Mouse (Mus musculus): ENCODE results near the gene Csnk1d. TPM values are rescaled to one million over a fixed set of nuclear protein-coding genes. Genes with fewer than 3 reads are reported as not detected.
A peak's percentile ranks its signal among the peaks of the same experiment; 100 is the strongest.

The Csnk1d gene
- polyA plus RNA-seq, 1 experiment from 2014 or later, result 84.6 TPM

- no peak overlapping the region for H3K4me2 ChIP-seq (ENCODE audit: low read depth)
- H3K27me3 ChIP-seq (ENCODE audit: control insufficient read depth, insufficient read depth, low read length), result no peaks in the 10 kb centered on the region
- ATAC-seq (ENCODE audit: insufficient read depth, low FRiP score, low TSS enrichment) (no peak), DNase-seq (ENCODE audit: low spot score) (no peak)
- H3K4me3 ChIP-seq (ENCODE audit: low read depth, low read length), result no peak overlapping the region
- peaks cover 18% of the 10 kb centered on the region for H3K4me1 ChIP-seq (ENCODE audit: control insufficient read depth, insufficient read depth, low read length)
- no peaks in the 10 kb centered on the region for H3K36me3 ChIP-seq (ENCODE audit: control insufficient read depth, insufficient read depth, low read length)
- WGBS, result 95% methylated on average over 3 of the region's 3 CpGs
- H3K9ac ChIP-seq (ENCODE audit: low read length), result no peak overlapping the region
- no peaks in the 10 kb centered on the region for H3K9me3 ChIP-seq (ENCODE audit: control insufficient read depth, low read length)
- H3K27ac ChIP-seq (ENCODE audit: low read depth, low read length), result no peak overlapping the region
These were observed 1.9 kb upstream of the Csnk1d start for GRCm38 (mm10) chr11:120993080-120993479.

GRCm38 (mm10) chr11:120991791-120992190 is 661 bp upstream of the Csnk1d start:
- Histone ChIP-seq H3K27me3 (ENCODE audit: control insufficient read depth, insufficient read depth, low read length) (no peaks in the 10 kb centered on the region), H3K27ac (ENCODE audit: low read depth, low read length) (0 out of 2 replicates have a peak overlapping the region, but pooled peaks have one; percentile 44), H3K4me3 (ENCODE audit: low read depth, low read length) (peak overlapping the region; percentile 71), H3K9me3 (ENCODE audit: control insufficient read depth, low read length) (no peaks in the 10 kb centered on the region), H3K9ac (ENCODE audit: low read length) (peak overlapping the region; percentile 50), H3K4me2 (ENCODE audit: low read depth) (peak overlapping the region; percentile 47), H3K36me3 (ENCODE audit: control insufficient read depth, insufficient read depth, low read length) (no peaks in the 10 kb centered on the region), H3K4me1 (ENCODE audit: control insufficient read depth, insufficient read depth, low read length) (peaks cover 18% of the 10 kb centered on the region)
- no peak for DNase-seq (ENCODE audit: low spot score)
- no peak for ATAC-seq (ENCODE audit: insufficient read depth, low FRiP score, low TSS enrichment)
- WGBS, result 86% methylated on average over 3 of the region's 3 CpGs

- ATAC-seq (ENCODE audit: insufficient read depth, low FRiP score, low TSS enrichment) (0 out of 2 replicates have a peak, but pooled peaks have one; percentile 21), DNase-seq (ENCODE audit: low spot score) (peak; percentile 60)
- H3K36me3 ChIP-seq (ENCODE audit: control insufficient read depth, insufficient read depth, low read length), result peaks cover 2% of the 10 kb centered on the region; the same call in 1 of the 2 replicates
- H3K4me2 ChIP-seq (ENCODE audit: low read depth), result peak overlapping the region; percentile 93
- under 1% methylated on average over 14 of the region's 35 CpGs for WGBS
- H3K4me1 ChIP-seq (ENCODE audit: control insufficient read depth, insufficient read depth, low read length), result peaks cover 18% of the 10 kb centered on the region
- peak overlapping the region; percentile 71 for H3K4me3 ChIP-seq (ENCODE audit: low read depth, low read length)
- H3K27me3 ChIP-seq (ENCODE audit: control insufficient read depth, insufficient read depth, low read length), result no peaks in the 10 kb centered on the region
- H3K9ac ChIP-seq (ENCODE audit: low read length), result peak overlapping the region; percentile 98
- H3K27ac ChIP-seq (ENCODE audit: low read depth, low read length), result peak overlapping the region; percentile 97
- H3K9me3 ChIP-seq (ENCODE audit: control insufficient read depth, low read length), result no peaks in the 10 kb centered on the region
These were observed 876 bp downstream of the Csnk1d start for GRCm38 (mm10) chr11:120990126-120990781.

GRCm38 (mm10) chr11:120989523-120989922 is 1.6 kb downstream of the Csnk1d start:
- 52% methylated on average over 1 of the region's 1 CpGs for WGBS
- peak overlapping the region; percentile 98 for H3K9ac ChIP-seq (ENCODE audit: low read length)
- H3K4me2 ChIP-seq (ENCODE audit: low read depth), result peak overlapping the region; percentile 93
- 0 out of 2 replicates have a peak overlapping the region, but pooled peaks have one; percentile 97 for H3K27ac ChIP-seq (ENCODE audit: low read depth, low read length)
- H3K4me1 ChIP-seq (ENCODE audit: control insufficient read depth, insufficient read depth, low read length), result peaks cover 18% of the 10 kb centered on the region
- H3K27me3 ChIP-seq (ENCODE audit: control insufficient read depth, insufficient read depth, low read length), result no peaks in the 10 kb centered on the region
- H3K9me3 ChIP-seq (ENCODE audit: control insufficient read depth, low read length), result no peaks in the 10 kb centered on the region
- DNase-seq (ENCODE audit: low spot score) (no peak), ATAC-seq (ENCODE audit: insufficient read depth, low FRiP score, low TSS enrichment) (no peak)
- H3K36me3 ChIP-seq (ENCODE audit: control insufficient read depth, insufficient read depth, low read length), result peaks cover 2% of the 10 kb centered on the region; the same call in 1 of the 2 replicates
- peak overlapping the region; percentile 71 for H3K4me3 ChIP-seq (ENCODE audit: low read depth, low read length)

- 0 out of 2 replicates have a peak overlapping the region, but pooled peaks have one; percentile 10 for H3K9ac ChIP-seq (ENCODE audit: low read length)
- H3K36me3 ChIP-seq (ENCODE audit: control insufficient read depth, insufficient read depth, low read length), result peaks cover 2% of the 10 kb centered on the region; the same call in 1 of the 2 replicates
- DNase-seq (ENCODE audit: low spot score) (no peak), ATAC-seq (ENCODE audit: insufficient read depth, low FRiP score, low TSS enrichment) (no peak)
- H3K27me3 ChIP-seq (ENCODE audit: control insufficient read depth, insufficient read depth, low read length), result no peaks in the 10 kb centered on the region
- H3K27ac ChIP-seq (ENCODE audit: low read depth, low read length), result no peak overlapping the region
- H3K4me1 ChIP-seq (ENCODE audit: control insufficient read depth, insufficient read depth, low read length), result peaks cover 18% of the 10 kb centered on the region
- no peak overlapping the region for H3K4me3 ChIP-seq (ENCODE audit: low read depth, low read length)
- 89% methylated on average over 4 of the region's 4 CpGs for WGBS
- H3K4me2 ChIP-seq (ENCODE audit: low read depth), result peak overlapping the region; percentile 93; the same call in 1 of the 2 replicates
- no peaks in the 10 kb centered on the region for H3K9me3 ChIP-seq (ENCODE audit: control insufficient read depth, low read length)
These were observed 2.7 kb downstream of the Csnk1d start for GRCm38 (mm10) chr11:120988410-120988809.

- H3K9ac ChIP-seq (ENCODE audit: low read length), result no peak overlapping the region
- 84% methylated on average over 3 of the region's 3 CpGs for WGBS
These were observed 3.5 kb downstream of the Csnk1d start for GRCm38 (mm10) chr11:120987608-120988007.

GRCm38 (mm10) chr11:120984448-120985330 is 6.4 kb downstream of the Csnk1d start:
- Histone ChIP-seq H3K4me2 (ENCODE audit: low read depth) (no peak overlapping the region), H3K27ac (ENCODE audit: low read depth, low read length) (no peak overlapping the region), H3K27me3 (ENCODE audit: control insufficient read depth, insufficient read depth, low read length) (no peaks in the 10 kb centered on the region), H3K4me1 (ENCODE audit: control insufficient read depth, insufficient read depth, low read length) (peaks cover 11% of the 10 kb centered on the region), H3K9me3 (ENCODE audit: control insufficient read depth, low read length) (no peaks in the 10 kb centered on the region), H3K9ac (ENCODE audit: low read length) (no peak overlapping the region), H3K36me3 (ENCODE audit: control insufficient read depth, insufficient read depth, low read length) (peaks cover 13% of the 10 kb centered on the region), H3K4me3 (ENCODE audit: low read depth, low read length) (no peak overlapping the region)
- DNase-seq (ENCODE audit: low spot score) (no peak), ATAC-seq (ENCODE audit: insufficient read depth, low FRiP score, low TSS enrichment) (no peak)
- WGBS, result 88% methylated on average over 4 of the region's 4 CpGs

More at GRCm38 (mm10) chr11:120987608-120988007, 3.5 kb downstream of the Csnk1d start:
- ATAC-seq (ENCODE audit: insufficient read depth, low FRiP score, low TSS enrichment), result no peak
- Histone ChIP-seq H3K27me3 (ENCODE audit: control insufficient read depth, insufficient read depth, low read length) (no peaks in the 10 kb centered on the region), H3K27ac (ENCODE audit: low read depth, low read length) (no peak overlapping the region), H3K9me3 (ENCODE audit: control insufficient read depth, low read length) (no peaks in the 10 kb centered on the region), H3K4me3 (ENCODE audit: low read depth, low read length) (no peak overlapping the region), H3K4me1 (ENCODE audit: control insufficient read depth, insufficient read depth, low read length) (peaks cover 18% of the 10 kb centered on the region), H3K4me2 (ENCODE audit: low read depth) (no peak overlapping the region), H3K36me3 (ENCODE audit: control insufficient read depth, insufficient read depth, low read length) (peaks cover 7% of the 10 kb centered on the region)
- no peak for DNase-seq (ENCODE audit: low spot score)

- DNase-seq (ENCODE audit: low spot score) (no peak), ATAC-seq (ENCODE audit: insufficient read depth, low FRiP score, low TSS enrichment) (no peak)
- Histone ChIP-seq H3K4me3 (ENCODE audit: low read depth, low read length) (no peak overlapping the region), H3K27ac (ENCODE audit: low read depth, low read length) (no peak overlapping the region), H3K9ac (ENCODE audit: low read length) (no peak overlapping the region), H3K4me2 (ENCODE audit: low read depth) (no peak overlapping the region), H3K36me3 (ENCODE audit: control insufficient read depth, insufficient read depth, low read length) (peaks cover 19% of the 10 kb centered on the region), H3K4me1 (ENCODE audit: control insufficient read depth, insufficient read depth, low read length) (no peaks in the 10 kb centered on the region), H3K27me3 (ENCODE audit: control insufficient read depth, insufficient read depth, low read length) (no peaks in the 10 kb centered on the region), H3K9me3 (ENCODE audit: control insufficient read depth, low read length) (no peaks in the 10 kb centered on the region)
These were observed 8.7 kb downstream of the Csnk1d start for GRCm38 (mm10) chr11:120982459-120982858.

Data from neural tube, embryonic 11.5 days (tissue).